Mouse (Mus musculus): Measurements from ENCODE around the gene Neu2.

DNA sequence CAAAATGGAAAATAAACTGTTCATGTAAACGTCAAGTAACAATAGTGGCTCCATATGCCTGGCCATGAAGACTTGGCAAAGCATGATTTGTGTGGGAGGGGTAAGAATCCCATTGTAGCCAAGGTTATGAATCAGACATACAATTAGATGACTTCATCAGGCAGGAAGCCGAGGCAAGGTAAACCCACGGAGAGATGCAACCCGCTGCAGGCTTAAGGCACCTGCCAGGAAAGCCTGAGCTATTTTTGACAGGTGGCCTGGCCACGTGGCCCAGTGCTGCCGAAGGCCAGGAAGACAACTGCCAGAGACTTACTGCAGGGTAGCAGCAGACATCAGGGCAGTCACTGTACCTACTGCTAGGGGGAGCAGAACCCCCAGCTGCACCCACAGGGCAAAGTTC lies 23.3 kb upstream of the Neu2 start:
- TF ChIP-seq CTCF (IDR thresholded peaks at IDR 0.05; ENCODE audit: extremely low read depth, insufficient read depth, insufficient read length, insufficient replicate concordance) (no peak), POLR2A (IDR thresholded peaks at IDR 0.05; ENCODE audit: low read depth, low read length) (no peak)
